Mouse (Mus musculus) urinary bladder, postnatal 14 days (tissue): ENCODE measurements around the gene Gm17467.
"Not testable (repeated sequence)": the region's sequence is repeated elsewhere in the genome, so short reads cannot be mapped to it uniquely, and the experiment has no call there.

Experiments
- DNase-seq: peaks from one replicate; pipeline ENCODE4 v3.0.0; 2021; ENCODE audit warnings: low spot score

Gm17467 gene

DNA sequence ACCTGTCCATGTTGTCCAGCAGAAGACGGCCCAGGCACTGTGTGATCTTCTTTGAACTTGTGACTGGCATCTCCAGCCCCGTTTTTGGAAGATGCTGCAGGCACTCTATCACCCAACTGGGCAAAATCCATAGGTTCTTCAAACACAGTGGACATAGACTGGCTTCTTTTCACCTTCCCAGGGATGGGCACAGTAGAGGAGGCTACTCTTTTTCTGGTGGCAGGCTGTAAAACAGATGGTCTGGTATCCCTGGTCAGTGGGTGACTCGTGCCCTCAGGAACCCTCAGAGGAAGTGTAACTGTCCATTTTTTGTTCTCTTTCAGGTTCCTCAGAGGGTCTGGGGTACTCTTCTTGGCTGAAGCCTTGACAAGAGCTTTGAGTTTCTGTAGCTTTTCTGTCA, at the start of gene Gm17467:
Gm17467 (minus strand) TSS at position 101 of the 400 bp plus-strand sequence.
- not testable (repeated sequence) for DNase-seq
